Mouse (Mus musculus) CH12.LX (cell line): ENCODE results near the gene Gm11114.

ENCODE experiments used
- POLR2A ChIP-seq: IDR thresholded peaks from 2 replicates; pipeline ENCODE4 v1.6.1; 2011; ENCODE audit warnings: low read depth, mild to moderate bottlenecking, improper control_type of control experiment, low read length
- ZC3H11A ChIP-seq: IDR thresholded peaks from 2 replicates; pipeline ENCODE4 v1.6.1; 2012; ENCODE audit warnings: low read depth, mild to moderate bottlenecking, inconsistent platforms, low read length, improper control_type of control experiment

GRCm38 (mm10) chr9:85312473-85312872 is at the start of gene Gm11114:
- no peak for TF ChIP-seq POLR2A
- no peak for TF ChIP-seq ZC3H11A
